Mouse (Mus musculus) stomach, embryonic 16.5 days (tissue): ENCODE results near the gene Abi3bp. TPM values are rescaled to one million over a fixed set of nuclear protein-coding genes. Genes with fewer than 3 reads are reported as not detected.

Source experiments
- ATAC-seq: fragments of 200-750 bp; cut with Nextera tagmentation; 2 replicates; pipeline ENCODE4 v1.8.0; 2017; ENCODE audit warnings: moderate number of reproducible peaks, moderate TSS enrichment; ENCODE audit not compliant: insufficient read depth, low FRiP score
- H3K27ac ChIP-seq: fragments of 300-500 bp; sonication (generic); 2 replicates; pipeline ENCODE4 v1.5.1; 2014; ENCODE audit warnings: low read length
- H3K27me3 ChIP-seq: fragments of 300-500 bp; sonication (generic); 2 replicates; pipeline ENCODE4 v1.6.1; 2014; ENCODE audit warnings: low read length, control low read depth, mixed read lengths; ENCODE audit not compliant: control insufficient read depth, insufficient read depth
- H3K36me3 ChIP-seq: fragments of 300-500 bp; sonication (generic); 2 replicates; pipeline ENCODE4 v1.6.1; 2014; ENCODE audit warnings: low read length; ENCODE audit not compliant: control insufficient read depth, insufficient read depth
- H3K4me1 ChIP-seq: fragments of 300-500 bp; sonication (generic); 2 replicates; pipeline ENCODE4 v1.6.1; 2014; ENCODE audit warnings: low read length, control low read depth, mixed read lengths; ENCODE audit not compliant: control insufficient read depth, insufficient read depth
- H3K4me2 ChIP-seq: fragments of 300-500 bp; sonication (generic); 2 replicates; pipeline ENCODE4 v1.6.1; 2014; ENCODE audit warnings: low read depth, low read length, mixed read lengths
- H3K4me3 ChIP-seq: fragments of 300-500 bp; sonication (generic); replicated peaks from 2 replicates; pipeline ENCODE4 v1.5.1; 2014; ENCODE audit warnings: mild to moderate bottlenecking, low read length
- H3K9ac ChIP-seq: fragments of 300-500 bp; sonication (generic); 2 replicates; pipeline ENCODE4 v1.6.1; 2014; ENCODE audit warnings: low read length
- H3K9me3 ChIP-seq: fragments of 300-500 bp; sonication (generic); replicated peaks from 2 replicates; pipeline ENCODE4 v1.6.1; 2016; ENCODE audit warnings: low read length, control low read depth; ENCODE audit not compliant: control insufficient read depth
- WGBS: fragments of 180-500 bp; shearing (Covaris S2); extraction: QIAGEN DNeasy Blood & Tissue Kit; methylation state at CpG from one replicate; pipeline ENCODE4 v1.1.7; 2014; 5-methylcytosine and 5-hydroxymethylcytosine counted together
- polyA plus RNA-seq: library from polyadenylated mRNA; unstranded; fragments of >200 nt; fragmentation: Nextera tagmentation; extraction: Ambion mirVana; gene quantifications from 2 replicates; pipeline ENCODE4 v1.2.1, GENCODE M21; 2015

Gene Abi3bp
- polyA plus RNA-seq: 35.5 and 37.7 TPM in 2 replicates

GRCm38 (mm10) chr16:56477677-56478574 lies at the start of gene Abi3bp:
Abi3bp (plus strand) TSS chr16:56477878.
- ATAC-seq: peak; percentile 88; the same call in 1 of the 2 replicates
- Histone ChIP-seq H3K36me3 (no peaks in the 10 kb centered on the region), H3K4me3 (peak within 1 kb of the TSS; percentile 43), H3K4me1 (no peaks in the 10 kb centered on the region), H3K4me2 (peak within 1 kb of the TSS; percentile 47), H3K27me3 (no peaks in the 10 kb centered on the region), H3K9me3 (no peaks in the 10 kb centered on the region), H3K27ac (peak within 1 kb of the TSS; percentile 75), H3K9ac (peak within 1 kb of the TSS; percentile 67)
- 22% methylated on average over 11 of the region's 11 CpGs for WGBS

DNA sequence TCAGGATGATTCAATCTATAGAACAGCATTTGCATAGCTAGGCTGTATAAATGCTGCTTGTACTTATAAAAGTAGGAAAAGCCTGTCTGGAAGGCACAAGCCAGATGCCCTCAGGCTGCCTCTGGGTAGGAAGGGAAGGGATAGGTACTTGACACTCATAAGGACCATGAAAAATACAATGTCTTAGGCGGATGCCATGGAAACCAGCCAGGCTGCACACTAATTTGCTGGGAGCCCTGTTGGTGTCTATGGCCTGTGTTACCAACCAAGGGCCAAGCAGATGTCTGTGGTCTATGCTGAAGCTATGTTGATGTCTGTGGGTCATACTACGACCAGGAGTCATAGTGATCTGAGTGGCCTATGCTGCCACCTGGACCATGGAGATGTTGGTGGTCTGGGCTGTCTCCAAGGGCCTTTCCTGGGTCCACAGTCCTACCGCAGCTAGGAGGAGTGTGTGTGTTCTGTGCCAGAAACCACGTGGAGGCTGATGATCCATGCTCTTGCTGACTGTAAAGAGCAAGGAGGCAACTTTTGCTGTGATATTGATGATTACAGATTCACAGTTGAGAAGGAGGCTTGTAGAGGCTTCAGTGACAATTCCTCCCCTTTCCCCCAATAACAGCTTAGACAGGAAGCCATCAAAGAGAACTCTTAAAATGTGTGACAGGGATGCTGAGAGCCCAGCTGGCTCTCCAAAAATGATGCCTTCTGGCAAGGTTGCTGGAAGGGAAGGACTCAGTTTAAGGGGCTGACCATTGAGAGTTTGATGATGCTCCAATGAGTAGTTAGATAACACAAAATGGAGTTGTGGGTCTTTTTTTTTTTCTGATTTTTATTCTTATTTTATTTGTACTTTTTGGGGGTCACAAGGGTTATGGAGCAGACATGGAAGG lies 42.1 kb upstream of the Abi3bp start:
- H3K9me3 ChIP-seq: no peaks in the 10 kb centered on the region
- H3K9ac ChIP-seq: no peak overlapping the region
- no peak overlapping the region for H3K4me2 ChIP-seq
- no peak overlapping the region for H3K27ac ChIP-seq
- no peak for ATAC-seq
- 73% methylated on average over 4 of the region's 4 CpGs for WGBS
- no peaks in the 10 kb centered on the region for H3K4me1 ChIP-seq
- H3K27me3 ChIP-seq: no peaks in the 10 kb centered on the region
- no peak overlapping the region for H3K4me3 ChIP-seq
- H3K36me3 ChIP-seq: no peaks in the 10 kb centered on the region

DNA sequence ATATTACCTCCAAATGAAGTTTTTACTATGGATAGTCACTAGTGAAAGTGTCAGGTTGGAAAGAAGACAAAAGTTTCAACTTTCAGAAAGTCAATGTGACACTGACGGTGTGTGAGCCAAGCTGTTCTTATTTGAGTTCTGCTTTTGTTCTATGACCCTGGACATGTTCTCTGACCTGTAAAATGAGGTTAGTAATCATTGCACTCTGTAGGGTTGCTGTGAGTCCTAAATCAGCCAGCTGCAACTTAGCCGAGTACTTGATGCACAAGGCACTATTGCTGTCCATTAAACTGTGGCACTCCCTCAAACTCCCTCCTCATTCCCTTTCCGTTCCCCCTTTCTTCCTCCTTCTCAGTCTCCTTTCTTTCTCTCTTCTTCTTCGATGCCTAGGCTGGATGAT lies 37.4 kb upstream of the Abi3bp start:
- no peaks in the 10 kb centered on the region for H3K4me1 ChIP-seq
- H3K36me3 ChIP-seq: no peaks in the 10 kb centered on the region
- no peaks in the 10 kb centered on the region for H3K27me3 ChIP-seq
- no peak overlapping the region for H3K4me3 ChIP-seq
- H3K9me3 ChIP-seq: no peaks in the 10 kb centered on the region
- no peak for ATAC-seq
- no peak overlapping the region for H3K4me2 ChIP-seq
- 90% methylated on average over 4 of the region's 4 CpGs for WGBS
- no peak overlapping the region for H3K9ac ChIP-seq
- no peak overlapping the region for H3K27ac ChIP-seq

DNA sequence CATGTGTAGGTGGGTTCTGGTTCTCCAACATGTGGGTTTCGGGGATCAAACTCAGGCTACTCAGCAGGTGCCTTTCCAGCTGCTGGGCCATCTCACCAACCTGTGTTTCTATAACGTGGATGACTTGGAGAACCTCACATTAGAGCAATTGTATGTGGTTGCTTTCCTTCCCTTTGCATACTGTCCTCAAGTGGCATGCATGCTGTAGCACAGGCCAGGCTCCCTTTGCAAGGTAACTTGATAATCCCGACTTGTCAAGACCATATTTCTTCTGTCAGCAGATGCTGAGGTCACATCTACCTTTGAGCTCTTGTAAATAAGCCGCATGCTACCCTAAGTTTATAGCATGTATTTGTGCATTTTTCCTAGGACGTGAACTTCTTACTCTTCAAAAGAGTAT lies 36.6 kb upstream of the Abi3bp start:
- Histone ChIP-seq H3K4me1 (no peaks in the 10 kb centered on the region), H3K9ac (no peak overlapping the region), H3K4me3 (no peak overlapping the region), H3K9me3 (no peaks in the 10 kb centered on the region), H3K36me3 (no peaks in the 10 kb centered on the region), H3K4me2 (no peak overlapping the region), H3K27me3 (no peaks in the 10 kb centered on the region), H3K27ac (no peak overlapping the region)
- WGBS: 68% methylated on average over 5 of the region's 5 CpGs
- no peak for ATAC-seq

GRCm38 (mm10) chr16:56441658-56442344 lies 35.9 kb upstream of the Abi3bp start:
- Histone ChIP-seq H3K27me3 (no peaks in the 10 kb centered on the region), H3K9me3 (no peaks in the 10 kb centered on the region), H3K36me3 (no peaks in the 10 kb centered on the region), H3K27ac (no peak overlapping the region), H3K9ac (no peak overlapping the region), H3K4me3 (no peak overlapping the region), H3K4me2 (no peak overlapping the region), H3K4me1 (no peaks in the 10 kb centered on the region)
- 0 out of 2 replicates have a peak, but pooled peaks have one; percentile 37 for ATAC-seq
- WGBS: 44% methylated on average over 7 of the region's 7 CpGs

- H3K36me3 ChIP-seq: no peaks in the 10 kb centered on the region
- WGBS: 61% methylated on average over 2 of the region's 2 CpGs
- H3K27ac ChIP-seq: peak overlapping the region; percentile 34; the same call in 1 of the 2 replicates
- no peaks in the 10 kb centered on the region; the same call in 1 of the 2 replicates for H3K4me1 ChIP-seq
- no peak overlapping the region for H3K9ac ChIP-seq
- H3K4me2 ChIP-seq: no peak overlapping the region
- no peak overlapping the region for H3K4me3 ChIP-seq
- no peaks in the 10 kb centered on the region for H3K9me3 ChIP-seq
- H3K27me3 ChIP-seq: no peaks in the 10 kb centered on the region
- ATAC-seq: peak; percentile 71; the same call in 1 of the 2 replicates
Observed at GRCm38 (mm10) chr16:56451482-56451881, 26.2 kb upstream of the Abi3bp start.

DNA sequence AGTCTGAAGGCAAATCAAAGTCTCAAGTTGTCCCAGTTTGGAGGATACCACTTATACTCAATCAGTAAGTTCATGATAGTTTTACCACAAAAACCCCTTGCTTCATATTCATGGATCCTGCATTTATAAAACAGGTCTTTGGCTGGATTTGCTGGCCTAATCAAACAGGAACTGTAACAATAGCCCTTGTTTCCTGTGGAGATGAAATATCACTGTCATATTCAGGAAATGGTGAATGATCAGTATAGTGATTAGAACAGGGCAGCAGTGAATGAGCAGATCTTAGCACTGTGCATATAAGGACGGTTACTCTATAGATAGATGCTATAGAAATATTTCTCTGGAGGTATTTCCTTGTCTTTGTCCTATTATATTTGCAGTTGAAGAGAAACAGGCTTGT lies 25.8 kb upstream of the Abi3bp start:
- Histone ChIP-seq H3K4me1 (no peaks in the 10 kb centered on the region; the same call in 1 of the 2 replicates), H3K9me3 (no peaks in the 10 kb centered on the region), H3K36me3 (no peaks in the 10 kb centered on the region), H3K27me3 (no peaks in the 10 kb centered on the region), H3K9ac (no peak overlapping the region), H3K27ac (peak overlapping the region; percentile 34; the same call in 1 of the 2 replicates), H3K4me2 (no peak overlapping the region), H3K4me3 (no peak overlapping the region)
- no peak for ATAC-seq
- WGBS: 67% methylated on average over 1 of the region's 1 CpGs

DNA sequence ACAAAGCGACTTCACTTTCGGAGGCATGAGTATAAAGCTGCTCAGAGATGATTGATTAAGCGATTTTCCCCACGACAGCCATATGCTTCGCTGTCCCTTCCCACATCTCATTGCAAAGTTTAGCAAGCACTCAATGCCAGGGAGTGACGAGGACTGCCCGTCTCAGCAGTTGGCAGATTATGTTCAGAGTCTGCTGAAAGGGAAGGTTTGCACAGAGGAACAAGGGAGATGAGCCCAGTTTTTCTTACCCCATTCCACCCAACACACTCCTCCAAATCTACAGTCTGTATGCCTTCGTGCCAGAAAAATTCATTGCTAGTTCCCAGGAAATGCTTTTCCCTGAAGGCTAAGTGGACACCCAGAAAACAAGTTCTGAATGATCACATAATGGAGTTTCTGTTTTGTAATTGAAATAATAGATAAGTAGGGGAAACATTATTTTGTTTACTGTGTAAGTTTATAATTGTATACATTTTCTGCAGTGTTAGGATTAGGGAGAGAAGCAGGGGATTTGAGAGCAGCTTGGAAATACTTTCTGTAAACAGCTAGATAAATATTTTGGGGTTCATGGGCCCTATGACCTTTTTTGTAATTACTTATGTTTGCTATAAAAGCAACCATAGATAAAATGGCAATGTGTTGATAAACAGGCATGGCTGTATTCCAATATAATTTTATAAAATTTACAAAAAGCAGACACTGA lies 19.5 kb upstream of the Abi3bp start:
- peak overlapping the region; percentile 7; the same call in 1 of the 2 replicates for H3K9ac ChIP-seq
- H3K9me3 ChIP-seq: no peaks in the 10 kb centered on the region
- peak overlapping the region; percentile 32 for H3K4me2 ChIP-seq
- WGBS: 18% methylated on average over 8 of the region's 8 CpGs
- H3K4me1 ChIP-seq: peaks cover 5% of the 10 kb centered on the region; the same call in 1 of the 2 replicates
- H3K27ac ChIP-seq: peak overlapping the region; percentile 72
- no peaks in the 10 kb centered on the region for H3K27me3 ChIP-seq
- no peaks in the 10 kb centered on the region for H3K36me3 ChIP-seq
- no peak for ATAC-seq
- peak overlapping the region; percentile 6; the same call in 1 of the 2 replicates for H3K4me3 ChIP-seq
